Mouse (Mus musculus) MEL (cell line): ENCODE data around the gene Rgs9. TPM values are rescaled to one million over a fixed set of nuclear protein-coding genes. Genes with fewer than 3 reads are reported as not detected.

Source experiments
- DNase-seq: peaks from one replicate; pipeline ENCODE4 v3.0.0; 2011; ENCODE audit warnings: low read depth, low spot score
- H3K27ac ChIP-seq: 2 replicates; pipeline ENCODE4 v1.5.1; 2012; ENCODE audit warnings: low read depth, mild to moderate bottlenecking, control low read depth, low read length, moderate library complexity; ENCODE audit not compliant: control insufficient read depth
- H3K27me3 ChIP-seq, 2 experiments: fragments of 150-350 bp in 1 of 2; sonication (generic) in 1 of 2; 2 replicates each; pipeline ENCODE4 v1.6.1; 2012; ENCODE audit warnings: low read length in 2 of 2, mild to moderate bottlenecking in 2 of 2, improper control_type of control experiment in 1 of 2, moderate library complexity in 1 of 2; ENCODE audit not compliant: insufficient read depth in 2 of 2, control insufficient read depth in 1 of 2
- H3K36me3 ChIP-seq, 2 experiments: 2 replicates each; pipeline ENCODE4 v1.6.1; 2012 to 2014; ENCODE audit warnings: low read length in 2 of 2, improper control_type of control experiment in 1 of 2, inconsistent platforms in 1 of 2, mild to moderate bottlenecking in 1 of 2; ENCODE audit not compliant: insufficient read depth in 2 of 2, control insufficient read depth in 1 of 2
- H3K4me1 ChIP-seq, 2 experiments: fragments of 150-350 bp in 1 of 2; sonication (generic) in 1 of 2; 2 replicates each; pipeline ENCODE4 v1.6.1; 2012; ENCODE audit warnings: low read length in 2 of 2, improper control_type of control experiment in 1 of 2, mild to moderate bottlenecking in 1 of 2; ENCODE audit not compliant: insufficient read depth in 2 of 2, control insufficient read depth in 1 of 2
- H3K4me3 ChIP-seq, 2 experiments: fragments of 150-350 bp in 1 of 2; sonication (generic) in 1 of 2; 2 replicates each; pipeline ENCODE4 v1.5.1; 2012; ENCODE audit warnings: low read depth in 2 of 2, low read length in 2 of 2, mild to moderate bottlenecking in 2 of 2, moderate library complexity in 2 of 2, control low read depth in 1 of 2, improper control_type of control experiment in 1 of 2; ENCODE audit not compliant: control insufficient read depth in 1 of 2, insufficient read depth in 1 of 2
- H3K79me2 ChIP-seq: 2 replicates; pipeline ENCODE4 v1.6.1; 2012; ENCODE audit warnings: mild to moderate bottlenecking, low read length, moderate library complexity; ENCODE audit not compliant: control insufficient read depth, poor library complexity, insufficient read depth
- H3K9ac ChIP-seq: 2 replicates; pipeline ENCODE4 v1.6.1; 2012; ENCODE audit warnings: low read depth, mild to moderate bottlenecking, control low read depth, low read length, moderate library complexity; ENCODE audit not compliant: control insufficient read depth, poor library complexity, severe bottlenecking
- H3K9me3 ChIP-seq: fragments of 150-350 bp; sonication (generic); replicated peaks from 2 replicates; pipeline ENCODE4 v1.6.1; 2012; ENCODE audit warnings: mild to moderate bottlenecking, low read length, improper control_type of control experiment, moderate library complexity; ENCODE audit not compliant: insufficient read depth
- CHD2 ChIP-seq: IDR thresholded peaks from 2 replicates; pipeline ENCODE4 v1.6.1; 2011; ENCODE audit warnings: low read length, improper control_type of control experiment
- E2F4 ChIP-seq: IDR thresholded peaks from 2 replicates; pipeline ENCODE4 v1.6.1; 2011; ENCODE audit warnings: low read depth, low read length, improper control_type of control experiment, borderline replicate concordance
- EP300 ChIP-seq, 2 experiments: IDR thresholded peaks; 2 replicates each; pipeline ENCODE4 v1.6.1; 2011; ENCODE audit warnings: improper control_type of control experiment in 2 of 2, low read length in 2 of 2, low read depth in 1 of 2, mild to moderate bottlenecking in 1 of 2
- GABPA ChIP-seq: IDR thresholded peaks from 2 replicates; pipeline ENCODE4 v1.6.1; 2012; ENCODE audit warnings: low read depth, mild to moderate bottlenecking, inconsistent platforms, low read length, improper control_type of control experiment, moderate library complexity
- GATA1 ChIP-seq: IDR thresholded peaks from 2 replicates; pipeline ENCODE4 v1.6.1; 2011; ENCODE audit warnings: low read depth, low read length, improper control_type of control experiment
- KAT2A ChIP-seq: conservative IDR thresholded peaks from 2 replicates; pipeline ENCODE4 v1.6.1; 2012; ENCODE audit warnings: low read depth, low read length, improper control_type of control experiment, inconsistent platforms
- MAFK ChIP-seq: IDR thresholded peaks from 2 replicates; pipeline ENCODE4 v1.6.1; 2011; ENCODE audit warnings: low read depth, mild to moderate bottlenecking, low read length, improper control_type of control experiment, borderline replicate concordance
- MAX ChIP-seq: IDR thresholded peaks from 2 replicates; pipeline ENCODE4 v1.6.1; 2011; ENCODE audit warnings: low read length, improper control_type of control experiment
- MAZ ChIP-seq: IDR thresholded peaks from 2 replicates; pipeline ENCODE4 v1.6.1; 2012; ENCODE audit warnings: low read depth, mild to moderate bottlenecking, inconsistent platforms, low read length, improper control_type of control experiment
- MEF2A ChIP-seq: IDR thresholded peaks from 2 replicates; pipeline ENCODE4 v1.6.1; 2014; ENCODE audit warnings: low read depth, mild to moderate bottlenecking, inconsistent platforms, low read length, improper control_type of control experiment; ENCODE audit not compliant: poor library complexity, insufficient replicate concordance, severe bottlenecking; ENCODE audit errors: extremely low read depth
- MYB ChIP-seq: IDR thresholded peaks from 2 replicates; pipeline ENCODE4 v1.6.1; 2011; ENCODE audit warnings: mild to moderate bottlenecking, low read depth, low read length, improper control_type of control experiment
- MYC ChIP-seq: IDR thresholded peaks from 2 replicates; pipeline ENCODE4 v1.6.1; 2011; ENCODE audit warnings: low read depth, mild to moderate bottlenecking, low read length, improper control_type of control experiment, moderate library complexity
- NELFE ChIP-seq: IDR thresholded peaks from 2 replicates; pipeline ENCODE4 v1.6.1; 2011; ENCODE audit warnings: low read depth, low read length, improper control_type of control experiment
- NRF1 ChIP-seq: IDR thresholded peaks from 2 replicates; pipeline ENCODE4 v1.6.1; 2014; ENCODE audit warnings: low read depth, mild to moderate bottlenecking, inconsistent platforms, low read length, improper control_type of control experiment, moderate library complexity; ENCODE audit not compliant: poor library complexity, insufficient read depth, severe bottlenecking
- POLR2A ChIP-seq, 2 experiments: IDR thresholded peaks; 2 replicates each; pipeline ENCODE4 v1.6.1; 2011 to 2012; ENCODE audit warnings: low read length in 2 of 2, mild to moderate bottlenecking in 2 of 2, control low read depth in 1 of 2, improper control_type of control experiment in 1 of 2, low read depth in 1 of 2, moderate library complexity in 1 of 2; ENCODE audit not compliant: control insufficient read depth in 1 of 2, insufficient read depth in 1 of 2, poor library complexity in 1 of 2
- POLR2AphosphoS2 ChIP-seq: IDR thresholded peaks from 2 replicates; pipeline ENCODE4 v1.6.1; 2011; ENCODE audit warnings: low read length, improper control_type of control experiment
- POLR2AphosphoS5 ChIP-seq: IDR thresholded peaks from 2 replicates; pipeline ENCODE4 v1.6.1; 2012; ENCODE audit warnings: low read depth, borderline replicate concordance, mild to moderate bottlenecking, inconsistent platforms, low read length, moderate library complexity, mixed read lengths
- SIN3A ChIP-seq: IDR thresholded peaks from 2 replicates; pipeline ENCODE4 v1.6.1; 2012; ENCODE audit warnings: low read length, improper control_type of control experiment, inconsistent platforms
- SMC3 ChIP-seq: IDR thresholded peaks from 2 replicates; pipeline ENCODE4 v1.6.1; 2011; ENCODE audit warnings: low read depth, low read length, improper control_type of control experiment
- TAL1 ChIP-seq: IDR thresholded peaks from 2 replicates; pipeline ENCODE4 v1.6.1; 2012; ENCODE audit warnings: mild to moderate bottlenecking, inconsistent platforms, low read length, moderate library complexity, mixed read lengths
- UBTF ChIP-seq: IDR thresholded peaks from 2 replicates; pipeline ENCODE4 v1.6.1; 2012; ENCODE audit warnings: low read depth, mild to moderate bottlenecking, inconsistent platforms, low read length, improper control_type of control experiment, moderate library complexity, borderline replicate concordance; ENCODE audit not compliant: insufficient read depth
- USF1 ChIP-seq: IDR thresholded peaks from 2 replicates; pipeline ENCODE4 v1.6.1; 2014; ENCODE audit warnings: low read depth, mild to moderate bottlenecking, inconsistent platforms, low read length, improper control_type of control experiment, moderate library complexity
- ZC3H11A ChIP-seq: IDR thresholded peaks from 2 replicates; pipeline ENCODE4 v1.6.1; 2012; ENCODE audit warnings: low read depth, mild to moderate bottlenecking, inconsistent platforms, low read length, improper control_type of control experiment
- ZKSCAN1 ChIP-seq: IDR thresholded peaks from 2 replicates; pipeline ENCODE4 v1.6.1; 2012; ENCODE audit warnings: low read depth, mild to moderate bottlenecking, inconsistent platforms, low read length, improper control_type of control experiment, moderate library complexity
- ZMIZ1 ChIP-seq: IDR thresholded peaks from 2 replicates; pipeline ENCODE4 v1.6.1; 2012; ENCODE audit warnings: low read depth, mild to moderate bottlenecking, inconsistent platforms, low read length, improper control_type of control experiment, moderate library complexity
- ZNF384 ChIP-seq: IDR thresholded peaks from 2 replicates; pipeline ENCODE4 v1.6.1; 2012; ENCODE audit warnings: low read depth, mild to moderate bottlenecking, inconsistent platforms, low read length, improper control_type of control experiment
- polyA plus RNA-seq, 2 experiments: library from polyadenylated mRNA; stranded (reverse) in 1 of 2; unstranded in 1 of 2; fragments of >175 nt in 1 of 2; fragments of >200 nt in 1 of 2; gene quantifications; 2 replicates each; pipeline versions ENCODE4 v1.2.1 to v1.2.4; 2012; ENCODE audit warnings: low replicate concordance in 2 of 2, low read depth in 1 of 2; ENCODE audit not compliant: insufficient read length in 2 of 2, insufficient read depth in 1 of 2, missing spikeins in 1 of 2
- total RNA-seq: library from RNA; depleted of rRNA; stranded (reverse); fragments of 300-350 nt; gene quantifications from 2 replicates; pipeline ENCODE4 v1.2.3, GENCODE M21; 2012

Gene Rgs9
- total and polyA plus RNA-seq, 3 experiments, result not detected

DNA sequence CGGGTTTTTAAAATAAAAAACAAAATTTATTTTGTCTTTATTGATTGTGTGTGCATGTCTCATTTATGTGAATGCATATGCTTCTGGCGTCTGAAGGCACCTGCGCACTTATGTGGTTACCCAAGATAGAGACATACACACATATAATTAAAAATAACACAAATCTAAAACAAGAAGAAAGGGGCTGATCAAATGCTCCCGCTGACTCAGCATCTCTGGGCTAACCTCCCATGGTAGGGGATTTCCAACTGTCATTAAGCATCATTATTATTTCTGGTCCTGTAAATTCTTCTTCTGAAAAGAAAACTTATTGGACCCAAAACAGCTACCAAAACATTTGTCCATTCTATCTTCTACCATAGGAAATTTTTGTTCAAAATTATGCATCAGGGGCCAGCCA is 36.8 kb upstream of the Rgs9 start:
- Histone ChIP-seq H3K27ac (no peak overlapping the region), H3K9me3 (no peaks in the 10 kb centered on the region), H3K4me3 (no peak overlapping the region), H3K4me1 (peaks cover 20 to 41% of the 10 kb centered on the region in 2 experiments), H3K79me2 (no peaks in the 10 kb centered on the region), H3K36me3 (peaks cover 0 to 24% of the 10 kb centered on the region in 2 experiments; a peak in 2 of 4 replicates), H3K9ac (no peak overlapping the region), H3K27me3 (no peaks in the 10 kb centered on the region)
- no peak for DNase-seq
- TF ChIP-seq MAFK, result peak; percentile 87
- no peak for TF ChIP-seq NRF1

GRCm38 (mm10) chr11:109332722-109333121 is 34.8 kb upstream of the Rgs9 start:
- H3K9ac ChIP-seq, result no peak overlapping the region
- H3K27me3 ChIP-seq, result no peaks in the 10 kb centered on the region
- no peaks in the 10 kb centered on the region for H3K9me3 ChIP-seq
- no peaks in the 10 kb centered on the region for H3K79me2 ChIP-seq
- H3K4me3 ChIP-seq, result no peak overlapping the region
- no peak for DNase-seq
- TF ChIP-seq MEF2A (no peak), GABPA (no peak), MAX (no peak), KAT2A (no peak)
- no peak overlapping the region for H3K27ac ChIP-seq
- peaks cover 0 to 21% of the 10 kb centered on the region in 2 experiments; a peak in 2 of 4 replicates for H3K36me3 ChIP-seq
- H3K4me1 ChIP-seq, result peaks cover 20 to 31% of the 10 kb centered on the region in 2 experiments

- peak overlapping the region; percentile 51 to 71 for H3K4me3 ChIP-seq
- peaks cover 20 to 22% of the 10 kb centered on the region in 2 experiments for H3K4me1 ChIP-seq
- no peaks in the 10 kb centered on the region for H3K9me3 ChIP-seq
- DNase-seq, result peak; percentile 99
- H3K36me3 ChIP-seq, result peaks cover 0 to 19% of the 10 kb centered on the region in 2 experiments; a peak in 2 of 4 replicates
- no peaks in the 10 kb centered on the region for H3K27me3 ChIP-seq
- no peaks in the 10 kb centered on the region for H3K79me2 ChIP-seq
- no peak overlapping the region for H3K27ac ChIP-seq
- H3K9ac ChIP-seq, result peak overlapping the region; percentile 62
- no peak for TF ChIP-seq TAL1
- TF ChIP-seq MAZ, result peak; percentile 73; the same call in 1 of the 2 replicates
- peak; percentile 98 for TF ChIP-seq ZC3H11A
- TF ChIP-seq UBTF, result no peak
- TF ChIP-seq CHD2, result no peak
- TF ChIP-seq MAFK, result no peak
- TF ChIP-seq GABPA, result no peak
- TF ChIP-seq POLR2A (IDR thresholded peaks at IDR 0.05; ENCODE audit: control insufficient read depth in 1 of 2, insufficient read depth in 1 of 2, low read depth in 1 of 2, low read length in 2 of 2, poor library complexity in 1 of 2), result 0 out of 4 replicates have a peak, but pooled peaks of 1 of the 2 experiments have one; percentile 10
- TF ChIP-seq E2F4, result no peak
- TF ChIP-seq NELFE, result no peak
- no peak for TF ChIP-seq KAT2A
- TF ChIP-seq POLR2AphosphoS5, result no peak
- peak; percentile 80 for TF ChIP-seq MYC
- no peak for TF ChIP-seq POLR2AphosphoS2
- TF ChIP-seq NRF1, result no peak
- TF ChIP-seq EP300 (IDR thresholded peaks at IDR 0.05; ENCODE audit: low read depth in 1 of 2, low read length in 2 of 2), result 0 out of 4 replicates have a peak, but pooled peaks of 1 of the 2 experiments have one; percentile 28
- peak; percentile 96 for TF ChIP-seq SIN3A
- TF ChIP-seq ZKSCAN1, result no peak
- no peak for TF ChIP-seq GATA1
- TF ChIP-seq SMC3, result peak; percentile 100
- no peak for TF ChIP-seq MYB
- TF ChIP-seq USF1, result no peak
- TF ChIP-seq ZNF384, result no peak
- TF ChIP-seq ZMIZ1, result no peak
Observed at GRCm38 (mm10) chr11:109331424-109331824, 33.5 kb upstream of the Rgs9 start.
